Mouse (Mus musculus): ENCODE data around the gene Gadd45g. TPM values are rescaled to one million over a fixed set of nuclear protein-coding genes. Genes with fewer than 3 reads are reported as not detected.

Gadd45g gene
- polyA plus RNA-seq (2015; fragmentation: Nextera tagmentation; extraction: Ambion mirVana) = 50.3 and 50.9 TPM in 2 replicates

DNA sequence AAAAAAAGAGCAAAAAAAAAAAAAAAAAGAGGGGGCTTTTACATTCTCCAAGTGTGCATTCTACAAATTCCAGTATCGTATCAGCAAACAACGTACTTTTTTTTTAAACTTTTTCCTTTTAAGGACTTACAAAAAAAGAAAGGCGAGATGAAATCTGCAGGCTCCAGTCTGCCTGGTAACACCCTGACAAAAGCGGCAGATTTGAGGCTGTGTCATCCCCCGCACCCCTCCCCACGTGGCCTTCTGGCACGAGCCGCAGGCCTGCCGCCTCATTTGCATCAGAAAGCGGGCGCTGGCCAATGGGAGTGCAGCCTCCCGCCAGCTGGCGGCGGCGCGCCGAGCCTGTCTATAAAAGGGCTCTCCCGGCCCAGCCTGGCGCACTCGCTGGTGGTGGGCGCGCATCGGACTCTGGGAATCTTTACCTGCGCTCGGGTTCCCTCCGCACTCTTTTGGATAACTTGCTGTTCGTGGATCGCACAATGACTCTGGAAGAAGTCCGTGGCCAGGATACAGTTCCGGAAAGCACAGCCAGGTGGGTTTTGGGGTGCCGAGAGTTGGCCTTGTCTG, at the start of gene Gadd45g:
TSS of gene Gadd45g (plus strand) at position 378 of the 567 bp plus-strand sequence.
- whole genome bisulfite sequencing = 0% methylated on average over 31 of the region's 31 CpGs
- Histone ChIP-seq H3K4me2 (peak within 1 kb of the TSS; percentile 99), H3K27ac (peak within 1 kb of the TSS; percentile 94), H3K4me3 (peak within 1 kb of the TSS; percentile 53), H3K9ac (peak within 1 kb of the TSS; percentile 67), H3K36me3 (no peaks in the 10 kb centered on the region), H3K4me1 (peaks cover 52% of the 10 kb centered on the region), H3K27me3 (peaks cover 24% of the 10 kb centered on the region; the same call in 1 of the 2 replicates), H3K9me3 (no peaks in the 10 kb centered on the region)
- ATAC-seq (ENCODE audit: borderline replicate concordance, extremely low read depth, low FRiP score, low TSS enrichment) = peak; percentile 79

DNA sequence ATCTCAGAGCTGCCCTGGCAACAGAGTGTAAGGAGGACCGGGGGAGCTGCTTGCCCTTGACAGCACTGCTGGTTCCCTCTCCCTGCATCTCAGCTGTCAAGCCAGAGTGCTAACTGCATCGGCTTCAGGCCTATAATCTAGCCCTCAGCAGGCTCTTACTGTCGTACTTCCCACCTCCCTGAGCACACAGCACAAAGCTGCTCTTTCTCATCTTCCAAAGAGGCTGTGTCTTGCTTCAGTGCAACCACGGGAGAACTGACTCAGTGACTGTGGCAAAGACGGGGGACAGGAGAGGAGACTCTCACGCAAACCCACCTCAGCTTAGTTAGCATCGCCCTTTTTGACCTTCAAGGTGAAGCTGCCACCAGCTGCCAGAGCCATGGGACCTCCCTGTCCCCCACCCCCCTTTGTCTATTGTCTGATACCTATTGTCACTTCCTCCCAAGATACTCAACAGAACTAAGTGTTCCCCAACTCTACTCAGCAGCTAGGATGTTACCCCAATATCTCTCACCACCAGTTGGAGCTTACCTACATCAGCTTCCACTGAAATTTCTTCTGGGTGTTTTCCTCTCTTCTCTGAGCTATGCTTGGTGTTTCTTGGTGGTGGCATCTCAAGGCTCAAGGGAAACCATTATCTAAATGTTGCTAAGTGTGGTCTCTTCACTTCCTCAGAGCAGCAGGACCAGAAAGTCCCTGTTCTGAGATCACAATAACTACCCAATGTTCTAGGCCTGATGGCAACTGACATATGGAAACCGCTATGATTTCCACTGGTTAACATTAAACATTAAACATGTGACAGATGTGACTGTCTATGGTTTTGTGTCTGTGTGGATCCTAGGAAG, 48.4 kb upstream of the Gadd45g start:
- H3K27me3 ChIP-seq = peaks cover under 1% of the 10 kb centered on the region; the same call in 1 of the 2 replicates
- H3K36me3 ChIP-seq = no peaks in the 10 kb centered on the region
- no peak overlapping the region for H3K4me3 ChIP-seq
- H3K27ac ChIP-seq = no peak overlapping the region
- H3K9me3 ChIP-seq = no peaks in the 10 kb centered on the region
- no peak for ATAC-seq (ENCODE audit: borderline replicate concordance, extremely low read depth, low FRiP score, low TSS enrichment)
- 53% methylated on average over 8 of the region's 8 CpGs for WGBS
- H3K9ac ChIP-seq = no peak overlapping the region
- peaks cover 7% of the 10 kb centered on the region; the same call in 1 of the 2 replicates for H3K4me1 ChIP-seq
- H3K4me2 ChIP-seq = no peak overlapping the region

DNA sequence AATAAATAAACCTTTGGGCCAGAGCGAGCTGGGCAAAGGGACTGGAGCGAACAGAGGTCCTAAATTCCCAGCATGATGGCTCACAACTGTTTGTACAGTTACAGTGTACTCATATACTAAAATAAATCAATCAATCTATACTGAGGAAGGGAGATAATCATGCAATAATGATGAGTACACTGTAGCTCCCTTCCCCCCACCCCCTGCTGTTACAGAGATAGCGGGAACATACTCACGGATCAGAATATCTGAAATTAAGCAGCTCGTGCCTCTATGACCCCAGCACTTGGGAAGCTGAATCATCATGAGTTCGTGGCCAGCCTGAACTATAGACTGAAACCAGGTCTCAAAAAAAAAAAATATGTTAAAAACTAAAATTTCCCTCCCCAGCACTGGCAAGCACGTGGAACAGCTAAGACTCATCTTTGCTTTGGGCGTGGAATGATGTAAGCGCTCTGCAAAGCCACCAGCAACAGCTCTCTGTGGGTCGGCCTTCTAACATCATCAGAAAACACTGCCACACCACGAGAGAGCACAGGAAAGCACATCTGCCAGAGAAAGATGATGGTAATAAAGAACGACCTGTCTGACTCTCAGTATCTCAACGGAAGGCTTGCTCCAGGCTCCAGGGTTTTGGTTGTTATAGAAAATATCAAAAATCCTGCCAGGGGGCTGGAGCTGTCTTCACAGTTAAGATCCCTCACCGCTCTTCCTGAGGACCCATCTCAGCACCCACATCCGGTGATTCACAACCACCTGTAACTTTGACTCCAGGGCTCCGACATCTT, 46.5 kb upstream of the Gadd45g start:
- H3K27me3 ChIP-seq = no peaks in the 10 kb centered on the region
- no peaks in the 10 kb centered on the region for H3K9me3 ChIP-seq
- no peaks in the 10 kb centered on the region for H3K36me3 ChIP-seq
- no peak overlapping the region for H3K9ac ChIP-seq
- H3K27ac ChIP-seq = no peak overlapping the region
- no peak for ATAC-seq (ENCODE audit: borderline replicate concordance, extremely low read depth, low FRiP score, low TSS enrichment)
- H3K4me2 ChIP-seq = no peak overlapping the region
- 73% methylated on average over 16 of the region's 16 CpGs for WGBS
- 0 out of 2 replicates have a peak, but pooled peaks cover 6% of the 10 kb centered on the region for H3K4me1 ChIP-seq
- no peak overlapping the region for H3K4me3 ChIP-seq

- no peak overlapping the region for H3K9ac ChIP-seq
- WGBS = 36% methylated on average over 9 of the region's 9 CpGs
These were observed 45.6 kb upstream of the Gadd45g start for GRCm38 (mm10) chr13:51800921-51801320.

GRCm38 (mm10) chr13:51805634-51806033, 40.8 kb upstream of the Gadd45g start:
- H3K27me3 ChIP-seq = no peaks in the 10 kb centered on the region
- whole genome bisulfite sequencing = 52% methylated on average over 4 of the region's 4 CpGs

More at GRCm38 (mm10) chr13:51800921-51801320, 45.6 kb upstream of the Gadd45g start:
- no peak overlapping the region for H3K27ac ChIP-seq
- H3K4me3 ChIP-seq = no peak overlapping the region
- H3K4me1 ChIP-seq = 0 out of 2 replicates have a peak, but pooled peaks cover 8% of the 10 kb centered on the region
- ATAC-seq (ENCODE audit: borderline replicate concordance, extremely low read depth, low FRiP score, low TSS enrichment) = no peak
- no peaks in the 10 kb centered on the region for H3K36me3 ChIP-seq
- no peaks in the 10 kb centered on the region for H3K27me3 ChIP-seq
- no peak overlapping the region for H3K4me2 ChIP-seq
- H3K9me3 ChIP-seq = no peaks in the 10 kb centered on the region

GRCm38 (mm10) chr13:51806220-51806619, 40.3 kb upstream of the Gadd45g start:
- WGBS = 77% methylated on average over 15 of the region's 15 CpGs
- no peaks in the 10 kb centered on the region for H3K36me3 ChIP-seq
- H3K4me1 ChIP-seq = peaks cover 18% of the 10 kb centered on the region; the same call in 1 of the 2 replicates
- ATAC-seq (ENCODE audit: borderline replicate concordance, extremely low read depth, low FRiP score, low TSS enrichment) = no peak
- H3K9me3 ChIP-seq = no peaks in the 10 kb centered on the region
- H3K4me2 ChIP-seq = no peak overlapping the region
- H3K27ac ChIP-seq = no peak overlapping the region
- H3K4me3 ChIP-seq = no peak overlapping the region
- no peaks in the 10 kb centered on the region for H3K27me3 ChIP-seq
- H3K9ac ChIP-seq = no peak overlapping the region

More at GRCm38 (mm10) chr13:51805634-51806033, 40.8 kb upstream of the Gadd45g start:
- ATAC-seq (ENCODE audit: borderline replicate concordance, extremely low read depth, low FRiP score, low TSS enrichment) = no peak
- Histone ChIP-seq H3K4me3 (no peak overlapping the region), H3K36me3 (no peaks in the 10 kb centered on the region), H3K9me3 (no peaks in the 10 kb centered on the region), H3K9ac (no peak overlapping the region), H3K4me2 (no peak overlapping the region), H3K27ac (no peak overlapping the region), H3K4me1 (peaks cover 24% of the 10 kb centered on the region; the same call in 1 of the 2 replicates)

- Histone ChIP-seq H3K27me3 (no peaks in the 10 kb centered on the region), H3K4me1 (peaks cover 18% of the 10 kb centered on the region; the same call in 1 of the 2 replicates), H3K4me2 (peak overlapping the region; percentile 23; the same call in 1 of the 2 replicates), H3K9ac (no peak overlapping the region), H3K36me3 (no peaks in the 10 kb centered on the region), H3K27ac (no peak overlapping the region), H3K4me3 (no peak overlapping the region), H3K9me3 (no peaks in the 10 kb centered on the region)
- WGBS = 28% methylated on average over 12 of the region's 12 CpGs
- peak; percentile 53; the same call in 1 of the 2 replicates for ATAC-seq (ENCODE audit: borderline replicate concordance, extremely low read depth, low FRiP score, low TSS enrichment)
These were observed 38.3 kb upstream of the Gadd45g start for GRCm38 (mm10) chr13:51808141-51808540.

- Histone ChIP-seq H3K4me3 (no peak overlapping the region), H3K36me3 (no peaks in the 10 kb centered on the region), H3K27me3 (no peaks in the 10 kb centered on the region), H3K4me2 (no peak overlapping the region), H3K9ac (no peak overlapping the region), H3K27ac (no peak overlapping the region), H3K9me3 (no peaks in the 10 kb centered on the region), H3K4me1 (peaks cover 22% of the 10 kb centered on the region)
- WGBS = 52% methylated on average over 10 of the region's 10 CpGs
- no peak for ATAC-seq (ENCODE audit: borderline replicate concordance, extremely low read depth, low FRiP score, low TSS enrichment)
These were observed 32.6 kb upstream of the Gadd45g start for GRCm38 (mm10) chr13:51813621-51814615.

GRCm38 (mm10) chr13:51814646-51815045, 31.8 kb upstream of the Gadd45g start:
- Histone ChIP-seq H3K27ac (no peak overlapping the region), H3K9ac (no peak overlapping the region), H3K4me1 (peaks cover 22% of the 10 kb centered on the region), H3K36me3 (no peaks in the 10 kb centered on the region), H3K4me2 (no peak overlapping the region), H3K27me3 (no peaks in the 10 kb centered on the region), H3K4me3 (no peak overlapping the region), H3K9me3 (no peaks in the 10 kb centered on the region)
- 85% methylated on average over 6 of the region's 6 CpGs for WGBS
- ATAC-seq (ENCODE audit: borderline replicate concordance, extremely low read depth, low FRiP score, low TSS enrichment) = no peak

GRCm38 (mm10) chr13:51815865-51816504, 30.5 kb upstream of the Gadd45g start:
- ATAC-seq (ENCODE audit: borderline replicate concordance, extremely low read depth, low FRiP score, low TSS enrichment) = peak; percentile 77; the same call in 1 of the 2 replicates

More at GRCm38 (mm10) chr13:51815865-51816504, 30.5 kb upstream of the Gadd45g start:
- H3K9ac ChIP-seq = no peak overlapping the region
- H3K4me1 ChIP-seq = peaks cover 22% of the 10 kb centered on the region
- H3K27me3 ChIP-seq = no peaks in the 10 kb centered on the region
- H3K36me3 ChIP-seq = no peaks in the 10 kb centered on the region
- H3K27ac ChIP-seq = peak overlapping the region; percentile 73
- no peak overlapping the region for H3K4me2 ChIP-seq
- H3K9me3 ChIP-seq = no peaks in the 10 kb centered on the region
- WGBS = 43% methylated on average over 9 of the region's 9 CpGs
- no peak overlapping the region for H3K4me3 ChIP-seq
